Mouse (Mus musculus) G1E-ER4 (cell line): ENCODE data around the gene Chrna5. TPM values are rescaled to one million over a fixed set of nuclear protein-coding genes. Genes with fewer than 3 reads are reported as not detected.

Experiments used
- GATA1 ChIP-seq: IDR thresholded peaks from one replicate; pipeline ENCODE4 v1.8.0; 2012; ENCODE audit warnings: low read length, inconsistent platforms
- polyA plus RNA-seq: library from polyadenylated mRNA; stranded (reverse); fragments of >175 nt; gene quantifications from 2 replicates; pipeline ENCODE4 v1.2.3, GENCODE M21; 2012

Chrna5 gene
- 0.04 TPM in 1 of 2 replicates, not detected in the other for polyA plus RNA-seq

DNA sequence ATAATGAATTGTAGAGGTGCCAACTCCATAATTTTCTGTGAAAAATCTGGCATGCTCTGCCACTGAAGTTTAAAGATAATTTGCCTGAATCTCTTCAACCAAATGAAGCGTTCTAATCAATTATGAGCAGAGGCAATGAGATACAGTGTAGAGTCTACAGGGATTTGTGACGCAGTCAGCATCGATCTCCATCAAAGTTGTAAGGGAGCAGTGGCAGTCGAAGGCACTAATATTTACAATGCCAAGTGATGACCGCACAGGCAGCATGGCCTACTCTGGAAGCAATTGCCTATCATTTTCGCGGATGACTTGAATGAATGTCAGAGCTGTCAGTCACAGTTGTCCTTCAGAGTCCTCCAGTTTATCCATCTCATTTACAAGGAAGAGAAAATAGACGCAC lies at the start of gene Chrna5:
Gene Chrna5 (plus strand): TSS at position 207 of the 400 bp plus-strand sequence.
- TF ChIP-seq GATA1: no peak

DNA sequence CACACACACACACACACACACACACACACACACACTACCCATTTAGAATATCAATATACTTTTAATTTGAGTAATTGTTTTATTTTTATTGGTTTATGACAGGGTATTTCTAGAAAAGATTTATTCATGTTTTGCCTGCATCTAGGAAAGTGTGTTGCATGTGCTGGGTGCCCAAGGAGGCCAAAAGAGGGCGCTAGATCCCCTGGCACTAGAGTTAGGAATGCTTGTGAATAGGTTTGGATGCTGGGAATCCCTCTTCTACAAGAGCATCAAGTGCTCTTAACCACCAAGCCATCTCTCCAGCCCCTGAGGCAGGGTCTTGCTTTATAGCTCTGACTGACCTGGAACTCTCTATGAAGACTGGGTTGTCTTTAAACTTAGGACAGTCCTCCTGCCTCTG lies 48.9 kb upstream of the Chrna5 start:
- no peak for TF ChIP-seq GATA1

DNA sequence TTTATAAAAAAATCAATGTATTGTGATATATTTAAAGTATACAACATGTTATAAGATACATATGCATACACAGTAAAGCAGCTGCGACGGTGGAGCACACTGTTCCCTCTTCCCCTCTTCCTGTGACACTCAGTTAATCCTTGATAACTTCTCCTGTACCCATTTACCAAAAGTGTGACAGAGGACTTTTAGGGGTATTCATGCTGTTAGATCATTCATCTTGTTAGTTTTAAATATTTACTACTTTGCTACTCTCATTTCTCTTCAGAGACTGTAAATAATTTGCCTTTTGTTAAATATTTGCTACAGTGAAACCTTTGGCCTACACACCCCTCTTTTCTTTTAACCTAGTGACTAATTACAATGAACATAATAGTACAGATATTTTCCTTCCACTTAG lies 48.3 kb upstream of the Chrna5 start:
- TF ChIP-seq GATA1: no peak

DNA sequence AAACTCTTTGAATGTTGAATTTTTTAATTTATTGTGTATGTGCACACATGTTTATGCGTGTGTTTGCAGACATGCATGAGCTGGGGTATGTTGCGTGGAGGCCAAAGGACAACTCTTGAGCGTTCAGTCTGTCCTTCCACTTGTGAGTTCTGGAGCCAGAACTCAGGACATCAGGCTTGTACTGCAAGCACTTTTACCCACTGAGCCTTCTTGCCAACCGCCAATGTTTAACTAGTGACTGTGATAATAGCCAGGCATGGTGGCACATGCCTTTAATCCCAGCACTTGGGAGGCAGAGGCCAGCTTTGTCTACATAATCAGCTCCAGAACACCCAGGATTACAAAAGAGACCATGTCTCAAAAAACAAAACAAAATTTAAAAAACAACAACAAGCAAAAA lies 38.6 kb upstream of the Chrna5 start:
- no peak for TF ChIP-seq GATA1

DNA sequence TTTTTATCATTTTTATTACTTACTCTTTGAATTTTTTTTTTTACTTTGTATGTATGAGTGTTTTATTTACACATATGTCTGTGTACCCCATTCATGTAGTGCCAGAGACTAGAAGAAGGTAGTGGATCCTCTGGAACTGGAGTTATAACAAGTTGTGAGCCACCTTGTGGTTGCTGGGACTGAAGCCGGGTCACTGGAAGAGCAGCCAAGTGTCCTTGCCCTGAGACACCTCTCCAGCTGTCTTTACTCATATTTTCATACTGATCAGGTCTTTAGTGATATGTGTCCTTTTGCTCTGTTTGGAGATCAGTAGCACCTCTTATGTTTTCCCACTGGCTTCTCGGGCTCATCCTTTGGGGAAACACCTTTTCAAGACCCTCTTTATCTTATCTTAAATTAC lies 36.2 kb upstream of the Chrna5 start:
- TF ChIP-seq GATA1: no peak

DNA sequence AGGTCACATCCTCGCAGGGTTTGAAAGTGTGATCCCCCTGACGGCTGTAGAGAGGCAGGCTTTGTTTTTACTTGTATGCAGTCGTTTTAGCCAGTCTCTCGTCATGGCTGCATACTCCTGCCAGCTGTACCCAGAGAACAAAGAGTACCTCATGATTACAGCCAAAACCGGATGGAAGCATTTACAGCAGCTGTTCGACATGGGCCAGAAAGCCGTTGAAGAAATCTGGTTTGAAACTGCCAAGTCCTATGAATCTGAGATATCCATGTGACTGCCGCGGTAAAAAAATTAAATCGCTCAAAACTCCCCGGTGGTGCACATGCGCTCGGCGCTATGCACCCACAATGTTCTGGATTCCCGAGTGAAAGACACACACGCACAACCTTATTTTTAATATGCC lies 34.4 kb upstream of the Chrna5 start:
- no peak for TF ChIP-seq GATA1

DNA sequence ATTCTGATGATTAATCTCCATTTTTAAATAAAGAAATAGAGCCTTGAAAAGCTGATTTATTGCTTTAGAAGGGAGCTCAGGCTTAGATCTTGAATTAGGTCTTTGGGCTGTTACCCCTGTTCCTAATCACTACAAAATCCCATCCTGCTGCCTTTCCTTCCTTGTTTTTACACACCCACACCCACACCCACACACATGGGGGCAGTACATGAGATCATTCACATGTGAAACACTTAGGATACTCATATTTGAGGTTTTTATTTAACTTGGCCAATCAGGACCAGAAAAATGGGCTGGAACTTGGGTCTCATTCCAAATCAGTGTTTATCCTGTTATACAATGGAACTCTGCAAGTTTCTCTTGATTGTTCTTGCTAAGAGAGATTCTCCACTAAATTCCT lies 31.2 kb upstream of the Chrna5 start:
- no peak for TF ChIP-seq GATA1

DNA sequence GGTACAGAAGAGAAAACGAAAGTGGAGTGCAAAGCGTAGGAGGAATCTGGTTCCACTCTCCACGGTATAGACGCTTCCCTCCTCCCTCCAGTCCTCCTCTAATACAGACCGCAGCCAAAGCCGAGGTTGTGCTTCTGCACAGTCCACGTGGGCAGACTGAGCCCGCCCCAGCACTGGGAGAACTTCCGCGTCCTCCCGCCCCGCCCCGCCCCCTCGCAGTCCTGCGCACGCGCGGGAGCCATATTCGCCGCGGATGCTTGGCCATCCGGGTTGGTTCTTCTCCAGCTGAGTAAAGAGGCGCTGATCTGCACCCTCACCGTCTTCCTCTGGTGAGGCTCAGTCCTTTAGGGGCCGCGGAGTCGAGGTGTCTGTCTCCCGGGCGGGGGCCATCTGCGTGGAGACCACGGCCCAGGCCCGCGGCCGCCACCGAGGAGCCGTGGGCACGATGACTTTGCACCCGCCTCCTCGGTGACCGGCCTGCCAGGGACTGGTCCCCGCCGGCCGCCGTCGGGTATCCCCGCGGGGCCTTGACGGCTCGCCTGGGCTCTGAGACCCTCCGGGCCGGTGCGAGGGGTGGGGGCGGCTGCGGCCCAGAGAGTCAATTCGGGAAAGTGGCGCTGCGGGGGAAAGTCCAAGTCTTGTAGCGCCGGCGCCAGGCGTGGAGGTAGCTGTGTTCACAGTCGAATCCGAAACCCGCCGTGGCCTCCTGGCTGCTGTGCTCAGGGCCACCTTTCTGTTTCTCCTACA lies 29.9 kb upstream of the Chrna5 start, which contains the start of the genes Psma4 and AY074887:
Gene Psma4 (plus strand): TSS at position 216 of the 747 bp plus-strand sequence.
Gene AY074887 (minus strand): TSS at position 424 of the 747 bp plus-strand sequence.
- no peak for TF ChIP-seq GATA1

DNA sequence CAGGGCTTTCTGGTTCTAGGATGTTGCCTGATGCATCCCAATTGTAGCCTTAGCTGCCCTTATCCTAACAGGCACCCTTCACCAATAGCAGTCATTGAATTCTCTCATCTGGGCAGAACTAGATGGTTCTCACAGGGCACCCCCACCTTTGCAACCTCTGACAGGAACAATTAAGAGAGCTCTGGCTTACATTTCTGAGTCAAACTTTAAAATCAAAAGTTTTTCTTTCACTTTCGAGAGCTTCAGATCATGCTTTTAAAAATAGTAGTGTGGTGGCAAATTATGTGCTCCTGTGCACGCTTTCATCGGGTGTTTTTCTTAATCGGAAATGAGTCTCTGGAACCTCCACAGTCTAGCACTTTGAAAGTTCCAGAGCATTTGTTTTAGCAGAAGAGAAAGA lies 19.6 kb upstream of the Chrna5 start:
- no peak for TF ChIP-seq GATA1

DNA sequence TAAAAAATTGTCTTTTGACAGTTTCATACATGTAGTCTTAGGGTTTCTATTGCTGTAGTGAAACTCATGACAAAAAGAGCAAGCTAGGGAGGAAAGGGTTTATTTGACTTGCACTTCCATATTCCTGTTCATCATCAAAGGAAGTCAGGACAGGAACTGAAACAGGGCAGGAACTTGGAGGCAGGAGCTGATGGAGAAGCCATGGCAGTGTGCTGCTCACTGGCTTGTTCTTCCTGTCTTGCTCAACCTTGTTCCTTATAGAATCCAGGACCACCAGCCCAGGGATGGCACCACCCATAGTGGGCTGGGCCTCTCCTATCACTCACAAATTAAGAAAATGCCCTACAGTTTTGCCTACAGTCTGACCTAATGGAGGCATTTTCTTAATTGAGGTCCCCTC lies 17.0 kb upstream of the Chrna5 start:
- TF ChIP-seq GATA1: no peak

DNA sequence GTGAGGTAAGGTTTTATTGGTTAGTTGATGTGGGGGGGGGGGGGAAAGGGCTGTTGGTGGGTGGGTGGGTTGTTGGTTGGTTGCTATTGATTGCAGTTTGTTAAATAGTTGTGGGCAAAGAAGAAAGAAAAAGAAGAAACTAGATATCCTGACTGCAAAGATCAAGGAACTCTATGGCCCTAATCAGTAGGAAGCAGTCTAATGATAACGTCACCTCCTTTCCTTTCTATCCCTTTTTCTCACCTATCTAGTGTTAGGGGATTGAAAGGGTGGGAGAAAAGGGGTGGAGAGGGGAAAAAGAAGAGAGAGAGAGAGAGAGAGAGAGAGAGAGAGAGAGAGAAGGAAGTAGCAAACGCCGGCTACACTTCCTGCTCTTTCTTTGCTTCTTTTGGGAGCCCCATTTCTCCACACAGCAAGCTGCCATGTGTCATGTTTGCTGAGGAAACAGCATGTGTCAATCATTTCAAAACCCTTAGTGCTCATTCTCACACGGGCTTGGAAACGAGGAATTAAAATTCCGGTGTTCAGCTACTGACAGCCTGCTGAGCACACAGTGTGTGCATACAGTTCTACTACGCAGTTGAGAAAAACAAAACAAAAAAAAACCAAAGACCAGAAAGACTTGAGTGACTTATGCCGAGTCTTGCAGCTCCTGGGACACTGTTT lies 10.6 kb upstream of the Chrna5 start:
- no peak for TF ChIP-seq GATA1

DNA sequence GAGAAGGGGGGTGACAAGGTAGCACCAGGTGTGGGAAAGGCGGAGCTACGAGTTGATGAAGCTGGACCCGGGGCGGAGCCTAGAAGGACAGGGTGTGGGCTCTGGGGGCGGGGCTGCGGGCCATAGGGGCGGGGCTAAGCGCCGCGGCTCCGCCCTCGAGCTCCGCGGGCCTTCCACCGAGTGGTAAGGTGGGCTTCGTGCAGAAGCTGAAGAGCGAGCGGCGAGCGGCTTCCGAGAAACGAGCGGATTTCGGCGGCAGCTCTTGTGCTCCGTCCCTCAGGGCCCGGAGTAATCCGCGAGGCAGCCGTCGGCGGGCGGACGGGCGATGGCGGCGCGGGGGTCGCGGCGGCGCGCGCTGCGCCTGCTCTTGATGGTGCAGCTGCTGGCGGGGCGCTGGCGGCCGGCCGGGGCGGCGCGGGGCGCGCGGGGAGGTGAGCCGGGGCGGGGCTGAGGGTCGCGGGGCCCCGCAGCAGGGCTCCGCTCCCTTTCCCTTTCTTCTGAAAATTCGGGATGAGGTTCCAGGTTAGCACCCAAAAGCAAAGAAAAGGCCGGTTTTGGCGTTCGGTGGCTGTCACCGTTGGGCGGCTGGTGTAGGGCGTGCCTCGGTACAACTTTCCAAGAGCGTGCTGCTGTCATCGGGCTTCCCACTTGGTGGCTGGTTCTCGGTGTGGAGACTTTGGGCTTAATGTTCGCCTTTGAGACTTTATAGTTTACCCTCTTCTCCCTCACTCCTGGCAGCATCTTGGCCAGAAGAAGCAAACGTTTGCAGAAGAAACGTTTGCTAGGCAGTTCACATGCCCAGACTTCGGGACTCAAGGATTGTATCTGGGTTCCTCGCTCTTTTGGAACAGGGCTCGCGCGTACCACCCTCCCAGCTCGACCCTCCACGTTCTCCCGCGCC lies 861 bp downstream of the Chrna5 start:
- no peak for TF ChIP-seq GATA1

DNA sequence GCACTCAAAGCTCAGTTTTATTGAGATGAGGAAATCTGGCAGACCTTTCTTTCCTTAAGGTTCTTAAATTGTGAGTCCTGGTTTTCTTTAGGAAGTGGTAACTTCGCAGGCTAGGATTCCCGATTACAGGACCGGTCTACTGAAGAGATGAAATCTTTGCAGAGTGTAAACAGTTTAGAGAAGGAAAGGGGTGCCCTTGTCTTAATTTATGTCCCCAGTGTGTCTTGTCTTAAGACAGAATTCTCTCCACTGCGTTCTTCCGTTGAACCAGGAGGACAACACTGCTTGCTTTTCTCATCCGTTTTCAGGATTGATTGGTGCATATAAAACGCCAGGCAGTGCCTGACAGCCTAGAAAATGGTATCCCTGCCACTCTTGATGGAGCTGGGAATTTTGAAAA lies 1.7 kb downstream of the Chrna5 start:
- no peak for TF ChIP-seq GATA1

DNA sequence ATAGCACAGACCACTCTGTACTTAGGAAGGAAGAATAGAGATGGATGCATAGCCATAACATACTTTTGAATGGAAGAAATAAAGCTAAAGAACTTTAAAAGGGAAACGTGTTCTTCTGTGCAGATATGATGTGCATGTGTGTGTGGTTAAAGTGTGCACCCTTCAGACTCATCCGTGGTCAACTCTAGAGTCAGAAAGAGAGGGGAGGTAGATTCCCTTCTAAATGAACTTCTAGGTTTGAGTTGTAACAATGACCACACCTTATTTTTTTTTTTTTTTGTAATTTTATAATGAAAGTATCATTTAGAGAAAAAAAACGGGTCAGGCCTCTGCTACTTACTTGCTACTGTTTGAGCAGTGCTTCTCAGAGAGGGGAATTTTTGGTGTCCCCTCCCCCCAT lies 9.7 kb downstream of the Chrna5 start:
- TF ChIP-seq GATA1: no peak

DNA sequence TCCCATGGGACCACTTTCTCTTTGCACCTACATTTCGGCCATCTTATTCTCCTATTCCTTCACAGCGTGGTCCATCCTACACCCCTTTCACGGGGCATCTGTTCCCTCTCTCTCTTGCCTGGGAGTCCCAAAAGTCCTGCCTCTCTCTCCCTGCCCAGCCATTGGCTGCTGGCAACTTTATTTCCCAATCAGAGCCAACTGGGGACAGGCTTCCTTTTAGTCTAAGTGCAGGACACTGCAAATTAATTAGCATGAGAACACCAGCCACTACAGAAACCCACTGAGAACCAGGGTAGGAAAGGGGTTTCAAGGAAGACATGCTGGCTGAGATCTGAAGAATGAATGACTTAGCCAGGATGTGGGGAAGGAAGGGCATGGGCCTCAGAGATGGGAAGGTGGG lies 13.7 kb downstream of the Chrna5 start:
- TF ChIP-seq GATA1: no peak

DNA sequence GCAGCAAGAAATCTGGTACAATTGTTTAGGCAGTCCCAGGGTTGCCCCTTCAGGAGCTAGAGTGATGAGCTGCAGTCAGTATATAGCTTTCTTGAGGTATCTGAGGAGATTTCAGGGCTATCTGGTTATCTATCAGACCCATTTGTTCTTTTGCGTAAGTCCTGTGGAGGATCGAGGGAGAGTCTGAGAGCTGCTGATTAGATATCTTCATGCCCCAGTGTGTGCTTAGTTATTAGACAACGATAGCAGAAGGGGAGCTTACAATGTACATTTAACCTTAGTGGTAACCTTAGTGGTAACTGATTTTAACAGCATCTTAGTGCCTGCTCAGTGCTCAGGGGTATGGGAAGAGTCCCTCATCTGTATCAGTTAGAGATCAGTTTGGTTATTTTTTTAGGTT lies 15.0 kb downstream of the Chrna5 start:
- TF ChIP-seq GATA1: peak; percentile 88

DNA sequence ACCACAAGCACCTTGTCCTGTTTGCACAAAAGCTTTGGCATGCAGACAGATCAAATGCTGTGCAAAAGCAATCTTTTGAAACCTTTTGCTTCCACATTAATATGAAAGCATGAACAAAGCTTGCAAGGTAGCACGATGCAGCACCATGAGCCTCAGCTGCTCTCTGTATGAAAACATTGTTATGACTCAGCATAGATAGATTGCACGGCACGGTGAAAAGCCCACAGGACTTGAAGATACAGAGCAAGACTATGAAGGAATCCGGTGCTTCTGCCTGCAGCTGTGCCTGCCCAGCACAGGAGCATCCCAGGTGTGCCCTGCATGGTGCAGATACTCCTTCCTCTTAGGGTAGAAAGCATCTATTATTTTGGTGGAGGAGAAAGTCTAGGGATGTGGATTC lies 22.9 kb downstream of the Chrna5 start:
- no peak for TF ChIP-seq GATA1
